Mouse (Mus musculus) layer of hippocampus, adult 9-11 months (tissue): ENCODE data around the gene C2cd5.

ENCODE experiments used
- DNase-seq: peaks from one replicate; pipeline ENCODE4 v3.0.0; 2022

Gene C2cd5

DNA sequence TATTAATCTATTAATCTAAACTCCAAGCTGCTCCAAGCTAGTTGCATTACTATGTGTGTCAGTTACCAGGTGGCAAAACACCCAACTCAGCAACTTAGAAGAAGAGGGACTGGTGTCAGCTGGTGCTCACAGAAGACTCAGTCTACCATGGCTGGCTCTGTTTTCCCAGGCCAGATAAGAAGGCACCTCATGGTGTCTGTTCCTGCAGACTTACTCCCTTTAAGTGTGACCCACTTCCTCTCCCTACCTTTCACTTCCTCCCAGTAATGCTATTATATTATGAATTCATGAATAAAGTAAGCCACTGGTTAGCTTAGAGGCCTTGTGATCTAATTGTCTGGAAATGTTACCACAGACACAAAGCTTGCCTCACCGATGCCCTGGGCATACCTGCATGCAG is 132.5 kb downstream of the C2cd5 start:
- DNase-seq: no peak

DNA sequence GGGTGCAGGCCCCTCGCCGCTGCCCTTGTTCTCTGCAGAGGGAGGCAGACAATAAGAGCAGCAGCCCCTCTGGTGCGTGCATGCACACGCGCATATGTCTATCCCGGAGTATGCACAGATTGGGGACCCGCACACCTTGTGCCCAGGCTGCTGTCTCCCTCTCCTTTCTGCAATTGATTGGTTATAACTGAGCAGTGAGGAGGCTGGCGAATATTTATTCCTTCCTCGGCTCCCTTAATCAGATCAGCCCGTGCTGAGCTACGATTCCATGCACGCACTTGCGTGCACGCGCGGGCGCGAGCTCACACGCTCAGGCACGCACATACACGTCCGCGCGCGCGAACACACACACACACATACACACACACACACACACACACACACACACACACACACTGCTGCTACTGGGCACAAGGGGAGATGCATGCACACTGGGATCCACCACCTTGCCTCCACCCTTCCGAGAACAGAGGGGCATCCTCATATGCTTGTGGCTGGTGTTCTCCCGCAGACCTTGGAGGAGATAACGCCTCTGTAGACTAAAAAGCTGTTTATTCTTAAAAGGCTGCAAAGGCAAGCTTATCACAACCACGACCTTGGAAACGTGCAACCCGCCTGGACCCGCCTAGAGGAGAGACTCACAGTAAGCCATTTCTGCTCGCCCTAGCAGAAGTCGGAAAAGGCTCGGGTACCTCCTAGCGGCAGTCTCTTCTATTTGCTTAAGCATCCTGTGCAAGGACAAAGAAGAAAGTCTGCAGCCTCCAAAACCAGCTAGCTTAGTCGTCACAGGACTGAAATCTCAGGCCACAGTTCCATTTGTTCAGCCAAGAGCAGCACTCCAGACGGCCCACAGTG is 135.2 kb downstream of the C2cd5 start:
- DNase-seq: peak; percentile 91

DNA sequence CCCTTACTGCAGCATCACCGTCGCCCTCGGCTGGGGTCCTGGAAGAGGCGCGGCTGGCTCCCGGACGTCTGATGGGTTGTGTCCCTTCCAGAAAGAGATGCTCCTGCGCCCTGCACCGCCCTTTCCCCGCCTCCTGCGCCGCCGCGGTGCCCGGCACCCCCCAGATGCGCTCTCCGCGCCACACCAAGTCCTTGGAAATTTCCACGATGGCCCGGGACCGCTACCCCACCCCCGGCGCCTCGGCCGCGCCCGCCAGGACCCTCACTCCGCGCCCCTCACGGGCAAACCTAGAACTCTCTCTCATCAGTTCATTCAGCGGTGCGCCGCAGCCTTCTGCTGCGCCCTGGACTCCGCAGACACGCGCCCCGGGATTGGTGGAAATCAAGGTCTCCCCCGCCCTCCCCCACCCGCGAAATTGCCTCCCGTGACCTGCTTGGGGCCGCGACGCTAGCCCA is 135.8 kb downstream of the C2cd5 start, which contains the start of gene St8sia1:
St8sia1 (minus strand) TSS at position 377 of the 455 bp plus-strand sequence.
- DNase-seq: peak; percentile 41

DNA sequence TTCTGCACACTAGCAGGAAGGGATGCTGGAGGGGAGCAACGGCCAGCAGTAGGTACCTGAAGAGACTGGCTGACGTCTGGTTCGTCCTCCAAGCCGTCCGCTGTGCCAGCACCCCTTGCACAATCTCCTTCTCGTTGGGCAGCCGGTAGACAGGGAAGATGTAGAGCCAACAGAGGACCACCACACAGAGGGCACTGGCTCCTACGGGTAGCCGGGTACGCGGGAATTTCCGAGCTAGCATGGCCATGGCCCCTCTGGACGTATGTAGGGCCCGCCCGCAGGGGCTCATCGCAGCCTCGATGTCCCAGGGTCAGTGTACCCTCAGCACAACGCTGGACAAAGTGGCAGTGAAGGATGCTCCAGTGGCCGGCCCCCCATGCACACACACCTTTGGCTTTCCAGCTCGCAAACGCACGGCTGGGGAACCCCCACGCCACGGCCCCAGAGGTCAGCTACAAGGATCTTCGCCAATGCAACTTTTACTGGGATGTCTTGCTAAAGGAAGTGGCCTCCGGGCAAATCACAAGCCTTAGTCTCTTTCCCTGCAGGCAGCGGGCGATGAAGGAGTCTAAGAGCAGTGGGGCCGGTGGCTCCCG is 136.4 kb downstream of the C2cd5 start:
- no peak for DNase-seq

DNA sequence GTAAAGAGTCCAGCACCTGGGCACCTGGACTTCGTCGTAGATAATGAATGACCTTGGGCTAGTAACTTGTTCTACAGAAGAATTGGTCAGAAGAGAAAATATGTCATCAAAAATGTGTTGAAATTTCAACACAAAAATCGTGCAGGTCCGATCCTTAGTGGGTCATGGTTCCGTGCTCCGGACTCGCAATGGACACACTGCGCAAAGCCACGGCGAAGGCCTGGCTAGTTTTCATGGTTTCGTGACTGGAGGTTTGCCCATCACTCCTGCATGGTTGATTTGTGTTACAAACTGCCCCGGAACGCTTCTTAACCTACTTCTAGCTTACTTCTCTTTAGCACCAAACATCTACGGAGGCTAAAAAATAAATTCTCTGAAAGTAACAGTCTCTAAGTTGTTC is 137.1 kb downstream of the C2cd5 start:
- DNase-seq: no peak

DNA sequence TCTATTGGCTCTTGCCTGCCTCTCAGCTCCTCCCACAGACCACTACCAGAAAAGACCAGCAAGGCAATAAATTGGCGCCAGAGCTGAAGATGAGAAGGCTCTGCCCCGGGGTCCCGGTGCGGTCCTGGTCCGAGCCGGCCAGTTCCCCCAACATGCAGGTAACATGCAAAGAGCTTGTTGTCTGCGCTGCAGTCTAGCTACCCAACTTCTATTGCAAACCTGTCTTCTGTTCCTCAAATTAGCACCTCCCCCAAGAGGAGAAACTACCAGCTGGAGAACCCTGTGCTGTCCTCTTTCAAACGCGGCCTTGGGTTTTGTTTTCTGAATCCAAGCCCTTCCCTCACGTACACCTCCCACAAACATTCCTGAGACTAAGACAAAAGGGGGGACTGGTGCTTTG is 137.5 kb downstream of the C2cd5 start:
- no peak for DNase-seq

DNA sequence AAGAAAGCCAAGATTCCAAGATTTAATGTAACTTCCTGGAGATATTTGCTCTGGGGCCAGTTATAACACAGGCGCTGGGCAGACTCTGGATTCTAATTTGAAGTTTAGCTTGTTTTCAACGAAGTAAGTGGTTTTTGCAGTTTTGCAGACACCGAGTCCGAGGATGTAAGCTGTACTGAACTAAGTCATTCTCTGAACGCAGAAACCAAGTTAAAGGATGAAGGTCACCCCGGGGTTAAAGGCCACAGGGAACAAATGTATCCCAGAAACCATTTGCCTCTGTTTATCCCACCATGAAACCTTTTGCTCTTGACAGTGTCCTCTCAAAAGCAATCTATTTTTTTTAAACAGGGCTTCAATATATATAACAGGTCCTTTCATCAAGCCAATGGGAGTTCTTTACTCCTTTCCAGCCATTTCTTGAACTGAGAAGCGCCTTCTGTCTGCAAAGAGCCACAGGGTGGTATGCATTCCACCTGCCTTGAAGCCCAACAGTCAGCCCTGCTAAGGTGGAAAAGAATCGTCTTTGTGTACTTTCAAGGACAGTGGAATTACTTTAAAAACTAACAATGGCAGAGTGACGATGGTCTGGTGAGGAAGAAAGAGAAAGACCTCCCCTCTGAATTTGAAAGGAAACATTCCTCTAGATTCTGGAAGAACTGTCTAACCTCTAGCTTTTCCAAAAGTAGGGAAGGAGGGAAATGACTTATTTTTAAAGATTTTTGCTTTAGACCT is 138.1 kb downstream of the C2cd5 start:
- no peak for DNase-seq
